ENCODE assay signal across 8 mouse cellular contexts in genomic region chr11:54984085-54984484, GRCm38 (mm10). TPM values are rescaled to one million over a fixed set of nuclear protein-coding genes. Genes with fewer than 3 reads are reported as not detected.
DNase-seq lines count a peak whose midpoint lies in the region; ATAC-seq and TF ChIP-seq lines count a peak whose summit lies in the region.

No protein-coding gene starts in this region.

- no peak overlapping the region for H3K4me3 ChIP-seq in neural tube, embryonic 15.5 days (replicated peaks)
- no peak overlapping the region for H3K4me3 ChIP-seq in bone marrow, adult 2 months (replicated peaks; ENCODE audit: control insufficient read depth, low read depth, low read length)
- no peak overlapping the region for H3K4me3 ChIP-seq in intestine, embryonic 15.5 days (replicated peaks)

- WGBS in neural tube, embryonic 15.5 days: 2% methylated on average over 6 of the region's 6 CpGs
- WGBS in bone marrow, adult 2 months: under 1% methylated on average over 6 of the region's 6 CpGs
- WGBS in intestine, embryonic 15.5 days: under 1% methylated on average over 6 of the region's 6 CpGs

- no peak for ATAC-seq in neural tube, embryonic 15.5 days (ENCODE audit: low FRiP score)
- ATAC-seq in erythroblast, adult 5-6 weeks (replicated peaks; ENCODE audit: low FRiP score, poor library complexity, severe bottlenecking): peak; percentile 62; the same call in 1 of the 2 replicates
- ATAC-seq in intestine, embryonic 15.5 days: peak; percentile 50; the same call in 1 of the 2 replicates

- no peaks in the 10 kb centered on the region for H3K9me3 ChIP-seq in neural tube, embryonic 15.5 days (replicated peaks)
- no peaks in the 10 kb centered on the region for H3K9me3 ChIP-seq in intestine, embryonic 15.5 days

- no peak for TF ChIP-seq POLR2A in bone marrow, adult 2 months (IDR thresholded peaks at IDR 0.05; ENCODE audit: borderline replicate concordance, control insufficient read depth, low read depth, low read length)

- peak; percentile 21; the same call in 1 of the 2 replicates for TF ChIP-seq CTCF in bone marrow, adult 2 months (IDR thresholded peaks at IDR 0.05; ENCODE audit: control insufficient read depth, insufficient read depth, low read length)

- no peaks in the 10 kb centered on the region for H3K27me3 ChIP-seq in neural tube, embryonic 15.5 days (replicated peaks)
- H3K27me3 ChIP-seq in intestine, embryonic 15.5 days (replicated peaks): no peaks in the 10 kb centered on the region

- peaks cover 5% of the 10 kb centered on the region; the same call in 1 of the 2 replicates for H3K4me1 ChIP-seq in neural tube, embryonic 15.5 days
- H3K4me1 ChIP-seq in bone marrow, adult 2 months (ENCODE audit: control insufficient read depth, insufficient read depth, low read length): peaks cover 1% of the 10 kb centered on the region; the same call in 1 of the 2 replicates
- H3K4me1 ChIP-seq in intestine, embryonic 15.5 days (replicated peaks): no peaks in the 10 kb centered on the region

- H3K36me3 ChIP-seq in neural tube, embryonic 15.5 days: peaks cover 8% of the 10 kb centered on the region; the same call in 1 of the 2 replicates
- peaks cover 39% of the 10 kb centered on the region for H3K36me3 ChIP-seq in intestine, embryonic 15.5 days

- DNase-seq in neural tube, embryonic 10.5 days (ENCODE audit: extremely low spot score, low spot score): peak; percentile 84
- DNase-seq in left cerebral cortex, postnatal 14 days (ENCODE audit: low spot score in 2 of 2): peak; percentile 84 to 92
- peak; percentile 70 for DNase-seq in ovary, postnatal 10 days (ENCODE audit: low spot score)
- peak; percentile 53 to 67 for DNase-seq in thymus, postnatal 36 days

- H3K4me2 ChIP-seq in neural tube, embryonic 15.5 days: no peak overlapping the region
- no peak overlapping the region for H3K4me2 ChIP-seq in intestine, embryonic 15.5 days (replicated peaks)

- H3K9ac ChIP-seq in neural tube, embryonic 15.5 days (replicated peaks): no peak overlapping the region
- H3K9ac ChIP-seq in intestine, embryonic 15.5 days: no peak overlapping the region

- intact Hi-C loops in left cerebral cortex, postnatal 14 days (cut with DNase I): loop anchor here (1.0 to 2.0 kb wide), 2 partner anchors 53 to 105 kb away; no protein-coding TSS in a partner anchor

- H3K27ac ChIP-seq in neural tube, embryonic 15.5 days (replicated peaks): no peak overlapping the region
- H3K27ac ChIP-seq in bone marrow, adult 2 months (ENCODE audit: control insufficient read depth, insufficient read depth, low read depth, low read length, poor library complexity): no peak overlapping the region
- no peak overlapping the region for H3K27ac ChIP-seq in intestine, embryonic 15.5 days

RNA-seq across cellular contexts. Expression of gene Tnip1, which starts 21.4 kb away (rescaled TPM):
- 20.0 and 23.2 TPM in 2 replicates for polyA plus RNA-seq in neural tube, embryonic 15.5 days (2015; fragmentation: Nextera tagmentation; extraction: Ambion mirVana)
- 10.1 and 22.5 TPM in 2 replicates for polyA plus RNA-seq in bone marrow, adult 2 months (2011; ENCODE audit: insufficient read depth, insufficient read length, low replicate concordance, missing spikeins)
- total RNA-seq in erythroblast, adult 5-6 weeks (2015; ENCODE audit: low replicate concordance): 13.6 and 13.8 TPM in 2 replicates
- total RNA-seq in erythroblast, adult 5-6 weeks (2017; ENCODE audit: low replicate concordance): 20.5 and 25.6 TPM in 2 replicates
- 22.7 and 24.5 TPM in 2 replicates for polyA plus RNA-seq in intestine, embryonic 15.5 days (2015; fragmentation: Nextera tagmentation; extraction: Ambion mirVana)
- total RNA-seq in left cerebral cortex, postnatal 14 days (2021): 10 to 100 TPM; 32.4 to 35.0 TPM

RNA-seq across cellular contexts. Expression of gene Anxa6, which starts 49.2 kb away (rescaled TPM):
- 98.4 and 142 TPM in 2 replicates for polyA plus RNA-seq in neural tube, embryonic 15.5 days (2015; fragmentation: Nextera tagmentation; extraction: Ambion mirVana)
- polyA plus RNA-seq in bone marrow, adult 2 months (2011; ENCODE audit: insufficient read depth, insufficient read length, low replicate concordance, missing spikeins): 17.6 and 30.5 TPM in 2 replicates
- 9.2 and 10.4 TPM in 2 replicates for total RNA-seq in erythroblast, adult 5-6 weeks (2015; ENCODE audit: low replicate concordance)
- 12.7 and 14.0 TPM in 2 replicates for total RNA-seq in erythroblast, adult 5-6 weeks (2017; ENCODE audit: low replicate concordance)
- 261 and 262 TPM in 2 replicates for polyA plus RNA-seq in intestine, embryonic 15.5 days (2015; fragmentation: Nextera tagmentation; extraction: Ambion mirVana)
- total RNA-seq in left cerebral cortex, postnatal 14 days (2021): 10 to 100 TPM; 84.5 to 90.8 TPM
